Mouse (Mus musculus) neural tube, embryonic 11.5 days (tissue): Measurements from ENCODE around the gene Kif3b. TPM values are rescaled to one million over a fixed set of nuclear protein-coding genes. Genes with fewer than 3 reads are reported as not detected.
"Not testable (repeated sequence)": the region's sequence is repeated elsewhere in the genome, so short reads cannot be mapped to it uniquely, and the experiment has no call there.

Experiments
- ATAC-seq: fragments of 200-750 bp; cut with Nextera tagmentation; 2 replicates; pipeline ENCODE4 v1.8.0; 2017; ENCODE audit warnings: moderate number of reproducible peaks, mild to moderate bottlenecking, moderate TSS enrichment, moderate library complexity; ENCODE audit not compliant: insufficient read depth, low FRiP score, low TSS enrichment
- DNase-seq: peaks from one replicate; pipeline ENCODE4 v3.0.0-alpha.2; 2015; ENCODE audit warnings: low spot score
- H3K27ac ChIP-seq: fragments of 300-500 bp; sonication (generic); 2 replicates; pipeline ENCODE4 v1.5.1; 2014; ENCODE audit warnings: low read depth, mild to moderate bottlenecking, low read length
- H3K27me3 ChIP-seq: fragments of 300-500 bp; sonication (generic); 2 replicates; pipeline ENCODE4 v1.6.1; 2014; ENCODE audit warnings: mild to moderate bottlenecking, low read length, mixed read lengths; ENCODE audit not compliant: control insufficient read depth, insufficient read depth
- H3K36me3 ChIP-seq: fragments of 300-500 bp; sonication (generic); 2 replicates; pipeline ENCODE4 v1.6.1; 2014; ENCODE audit warnings: mild to moderate bottlenecking, low read length, moderate library complexity, mixed read lengths; ENCODE audit not compliant: control insufficient read depth, insufficient read depth
- H3K4me1 ChIP-seq: fragments of 300-500 bp; sonication (generic); 2 replicates; pipeline ENCODE4 v1.6.1; 2014; ENCODE audit warnings: low read length, mixed read lengths; ENCODE audit not compliant: control insufficient read depth, insufficient read depth
- H3K4me2 ChIP-seq: fragments of 300-500 bp; sonication (generic); 2 replicates; pipeline ENCODE4 v1.6.1; 2014; ENCODE audit warnings: low read depth, mild to moderate bottlenecking, moderate library complexity
- H3K4me3 ChIP-seq: fragments of 300-500 bp; sonication (generic); 2 replicates; pipeline ENCODE4 v1.5.1; 2014; ENCODE audit warnings: low read depth, low read length
- H3K9ac ChIP-seq: fragments of 300-500 bp; sonication (generic); 2 replicates; pipeline ENCODE4 v1.6.1; 2014; ENCODE audit warnings: mild to moderate bottlenecking, low read length
- H3K9me3 ChIP-seq: fragments of 300-500 bp; sonication (generic); 2 replicates; pipeline ENCODE4 v1.6.1; 2016; ENCODE audit warnings: low read length; ENCODE audit not compliant: control insufficient read depth
- WGBS: fragments of 180-500 bp; shearing (Covaris S2); extraction: QIAGEN DNeasy Blood & Tissue Kit; methylation state at CpG from one replicate; pipeline ENCODE4 v1.1.7; 2014; 5-methylcytosine and 5-hydroxymethylcytosine counted together
- polyA plus RNA-seq: library from polyadenylated mRNA; unstranded; fragments of >200 nt; fragmentation: Nextera tagmentation; extraction: Ambion mirVana; gene quantifications from 2 replicates; pipeline ENCODE4 v1.2.1, GENCODE M21; 2014

Kif3b gene
- polyA plus RNA-seq, 1 experiment from 2014 or later, result 8.6 TPM

GRCm38 (mm10) chr2:153270231-153270915, 20.8 kb upstream of the Kif3b start:
- H3K27ac ChIP-seq, H3K4me1 ChIP-seq, H3K9me3 ChIP-seq, H3K4me2 ChIP-seq, DNase-seq, H3K4me3 ChIP-seq, H3K9ac ChIP-seq, ATAC-seq, H3K36me3 ChIP-seq, H3K27me3 ChIP-seq: not testable (repeated sequence)
- 84% methylated on average over 8 of the region's 8 CpGs for WGBS

- ATAC-seq, DNase-seq, H3K9me3 ChIP-seq, H3K27ac ChIP-seq, H3K4me2 ChIP-seq, H3K9ac ChIP-seq, H3K36me3 ChIP-seq, H3K27me3 ChIP-seq, H3K4me3 ChIP-seq, H3K4me1 ChIP-seq: not testable (repeated sequence)
- WGBS, result 85% methylated on average over 6 of the region's 6 CpGs
Observed at GRCm38 (mm10) chr2:153274200-153274918, 16.9 kb upstream of the Kif3b start.

GRCm38 (mm10) chr2:153274919-153275247, 16.3 kb upstream of the Kif3b start:
- ATAC-seq (no peak), DNase-seq (no peak)
- Histone ChIP-seq H3K4me1 (no peaks in the 10 kb centered on the region), H3K27ac (no peak overlapping the region), H3K9ac (no peak overlapping the region), H3K27me3 (no peaks in the 10 kb centered on the region), H3K9me3 (no peaks in the 10 kb centered on the region), H3K4me3 (no peak overlapping the region), H3K4me2 (no peak overlapping the region), H3K36me3 (no peaks in the 10 kb centered on the region)
- WGBS, result 77% methylated on average over 6 of the region's 6 CpGs

- 92% methylated on average over 3 of the region's 3 CpGs for WGBS
- H3K4me1 ChIP-seq, ATAC-seq, H3K27me3 ChIP-seq, H3K9ac ChIP-seq, H3K4me2 ChIP-seq, H3K36me3 ChIP-seq, H3K9me3 ChIP-seq, DNase-seq, H3K4me3 ChIP-seq, H3K27ac ChIP-seq: not testable (repeated sequence)
Observed at GRCm38 (mm10) chr2:153275577-153275976, 15.6 kb upstream of the Kif3b start.

- no peak overlapping the region for H3K27ac ChIP-seq
- WGBS, result 90% methylated on average over 8 of the region's 8 CpGs
- no peak overlapping the region for H3K9ac ChIP-seq
- ATAC-seq, result no peak
- H3K36me3 ChIP-seq, result no peaks in the 10 kb centered on the region
- H3K4me1 ChIP-seq, result no peaks in the 10 kb centered on the region
- H3K9me3 ChIP-seq, result no peaks in the 10 kb centered on the region
- H3K4me3 ChIP-seq, result no peak overlapping the region
- DNase-seq, result no peak
- no peak overlapping the region for H3K4me2 ChIP-seq
- H3K27me3 ChIP-seq, result no peaks in the 10 kb centered on the region
Observed at GRCm38 (mm10) chr2:153276440-153276839, 14.8 kb upstream of the Kif3b start.

GRCm38 (mm10) chr2:153276846-153277245, 14.4 kb upstream of the Kif3b start:
- WGBS, result 93% methylated on average over 5 of the region's 5 CpGs
- DNase-seq, H3K27me3 ChIP-seq, H3K36me3 ChIP-seq, H3K4me3 ChIP-seq, H3K9me3 ChIP-seq, H3K9ac ChIP-seq, H3K27ac ChIP-seq, H3K4me2 ChIP-seq, ATAC-seq, H3K4me1 ChIP-seq: not testable (repeated sequence)

- Histone ChIP-seq H3K9me3 (no peaks in the 10 kb centered on the region), H3K27me3 (no peaks in the 10 kb centered on the region), H3K4me3 (no peak overlapping the region), H3K9ac (no peak overlapping the region), H3K27ac (no peak overlapping the region), H3K36me3 (no peaks in the 10 kb centered on the region), H3K4me2 (no peak overlapping the region), H3K4me1 (no peaks in the 10 kb centered on the region)
- DNase-seq, result no peak
- ATAC-seq, result no peak
- 91% methylated on average over 5 of the region's 5 CpGs for WGBS
Observed at GRCm38 (mm10) chr2:153278357-153278756, 12.9 kb upstream of the Kif3b start.

GRCm38 (mm10) chr2:153283919-153284318, 7.3 kb upstream of the Kif3b start:
- no peaks in the 10 kb centered on the region for H3K36me3 ChIP-seq
- H3K4me2 ChIP-seq, result no peak overlapping the region
- WGBS, result 89% methylated on average over 6 of the region's 6 CpGs
- no peak overlapping the region for H3K27ac ChIP-seq
- no peak overlapping the region for H3K4me3 ChIP-seq
- H3K4me1 ChIP-seq, result no peaks in the 10 kb centered on the region
- no peaks in the 10 kb centered on the region for H3K9me3 ChIP-seq
- H3K9ac ChIP-seq, result no peak overlapping the region
- DNase-seq (no peak), ATAC-seq (no peak)
- no peaks in the 10 kb centered on the region for H3K27me3 ChIP-seq

- 86% methylated on average over 4 of the region's 4 CpGs for WGBS
- Histone ChIP-seq H3K4me1 (no peaks in the 10 kb centered on the region), H3K9ac (no peak overlapping the region), H3K27ac (no peak overlapping the region), H3K9me3 (no peaks in the 10 kb centered on the region), H3K36me3 (no peaks in the 10 kb centered on the region), H3K4me3 (no peak overlapping the region), H3K27me3 (no peaks in the 10 kb centered on the region), H3K4me2 (no peak overlapping the region)
- DNase-seq, result no peak
- ATAC-seq, result no peak
Observed at GRCm38 (mm10) chr2:153286524-153286923, 4.7 kb upstream of the Kif3b start.
